Mouse (Mus musculus) left cerebral cortex, postnatal 10 days (tissue): ENCODE measurements around the gene Uqcr10. TPM values are rescaled to one million over a fixed set of nuclear protein-coding genes. Genes with fewer than 3 reads are reported as not detected.
"Not testable (repeated sequence)": the region's sequence is repeated elsewhere in the genome, so short reads cannot be mapped to it uniquely, and the experiment has no call there.

Experiments used
- DNase-seq, 2 experiments: peaks; one replicate each; pipeline ENCODE4 v3.0.0; 2021 to 2022; ENCODE audit warnings: low spot score in 2 of 2, mixed read lengths in 1 of 2; ENCODE audit errors: extremely low spot score in 1 of 2
- intact Hi-C: fragments of 180-260 bp; cut with DNase I; formaldehyde crosslinking; loops from one replicate; pipeline ENCODE4 v1.15.1; 2025
- total RNA-seq, 2 experiments: library from RNA; stranded (reverse); gene quantifications; 2 replicates each; pipeline ENCODE4 v1.2.3; 2021

Gene Uqcr10
- total RNA-seq, 2 experiments from 2014 or later: 411 to 418 TPM

- no peak for DNase-seq
- intact Hi-C loops: no loop called here
Measured at GRCm38 (mm10) chr11:4719961-4720360, 15.8 kb upstream of the Uqcr10 start.

GRCm38 (mm10) chr11:4718548-4718947 lies 14.4 kb upstream of the Uqcr10 start:
- no peak for DNase-seq
- intact Hi-C loops: no loop called here

- intact Hi-C loops: no loop called here
- no peak for DNase-seq
Measured at GRCm38 (mm10) chr11:4716530-4717236, 12.5 kb upstream of the Uqcr10 start.

GRCm38 (mm10) chr11:4715596-4715995 lies 11.5 kb upstream of the Uqcr10 start:
- DNase-seq: no peak
- intact Hi-C loops: no loop called here

- no peak for DNase-seq
- intact Hi-C loops: no loop called here
Measured at GRCm38 (mm10) chr11:4714727-4715126, 10.6 kb upstream of the Uqcr10 start.

- intact Hi-C loops: no loop called here
- no peak for DNase-seq
Measured at GRCm38 (mm10) chr11:4712822-4713221, 8.7 kb upstream of the Uqcr10 start.

- DNase-seq, intact Hi-C loops: not testable (repeated sequence)
Measured at GRCm38 (mm10) chr11:4710188-4710587, 6.0 kb upstream of the Uqcr10 start.

GRCm38 (mm10) chr11:4705178-4705577 lies 1.0 kb upstream of the Uqcr10 start:
- DNase-seq: no peak
- intact Hi-C loops: no loop called here

- intact Hi-C loops: loop anchor here (5.0 kb wide), 1 partner anchor 266 kb away; no protein-coding TSS in a partner anchor
- DNase-seq: no peak
Measured at GRCm38 (mm10) chr11:4703688-4704071, 462 bp downstream of the Uqcr10 start.

- intact Hi-C loops: loop anchor here (5.0 kb wide), 1 partner anchor 263 kb away; no protein-coding TSS in a partner anchor
- DNase-seq: no peak
Measured at GRCm38 (mm10) chr11:4700726-4701125, 3.4 kb downstream of the Uqcr10 start.

- peak; percentile 34 to 82 for DNase-seq
- intact Hi-C loops: no loop called here
Measured at GRCm38 (mm10) chr11:4697043-4697983, 6.8 kb downstream of the Uqcr10 start.

GRCm38 (mm10) chr11:4692162-4692561 lies 12.0 kb downstream of the Uqcr10 start:
- intact Hi-C loops: no loop called here
- no peak for DNase-seq

- intact Hi-C loops: no loop called here
- no peak for DNase-seq
Measured at GRCm38 (mm10) chr11:4691213-4691612, 12.9 kb downstream of the Uqcr10 start.

- DNase-seq: no peak
- intact Hi-C loops: no loop called here
Measured at GRCm38 (mm10) chr11:4690353-4690752, 13.8 kb downstream of the Uqcr10 start.

GRCm38 (mm10) chr11:4688632-4689380 lies 15.3 kb downstream of the Uqcr10 start:
- intact Hi-C loops: no loop called here
- DNase-seq: no peak

- DNase-seq: no peak
- intact Hi-C loops: no loop called here
Measured at GRCm38 (mm10) chr11:4687874-4688273, 16.3 kb downstream of the Uqcr10 start.

- intact Hi-C loops: no loop called here
- no peak for DNase-seq
Measured at GRCm38 (mm10) chr11:4687027-4687426, 17.1 kb downstream of the Uqcr10 start.

GRCm38 (mm10) chr11:4685510-4685909 lies 18.6 kb downstream of the Uqcr10 start:
- no peak for DNase-seq
- intact Hi-C loops: no loop called here

- no peak for DNase-seq
- intact Hi-C loops: no loop called here
Measured at GRCm38 (mm10) chr11:4685071-4685470, 19.1 kb downstream of the Uqcr10 start.
